Mouse (Mus musculus) testis, adult 2 months (tissue): ENCODE measurements at regions not wholly inside any gene's neighbourhood (a gene's known extent, or its start where the extent isn't known, plus 50 kb on each side); places are given as distances from the start of the nearest gene placed in this dataset.

ENCODE experiments used
- CTCF ChIP-seq: fragments of 200-500 bp; IDR thresholded peaks from 2 replicates; pipeline ENCODE4 v1.5.1; 2012; ENCODE audit warnings: low read depth, mild to moderate bottlenecking, inconsistent platforms, low read length, moderate library complexity; ENCODE audit not compliant: control insufficient read depth, insufficient read depth, insufficient replicate concordance
- POLR2A ChIP-seq: fragments of 200-500 bp; IDR thresholded peaks from 2 replicates; pipeline ENCODE4 v1.6.1; 2012; ENCODE audit warnings: low read depth, mild to moderate bottlenecking, inconsistent platforms, low read length, moderate library complexity; ENCODE audit not compliant: control insufficient read depth

GRCm38 (mm10) chr3:35145569-35145968, 495.4 kb downstream of the Sox2 start:
- no peak for TF ChIP-seq CTCF
- no peak for TF ChIP-seq POLR2A
